Mouse (Mus musculus): ENCODE data around the gene Dnajb2. TPM values are rescaled to one million over a fixed set of nuclear protein-coding genes. Genes with fewer than 3 reads are reported as not detected.

Gene Dnajb2
- polyA plus RNA-seq, 1 experiment from 2014 or later = 54.9 TPM

GRCm38 (mm10) chr1:75291321-75291720, 55.1 kb downstream of the Dnajb2 start:
- Histone ChIP-seq H3K4me3 (no peak overlapping the region), H3K9me3 (no peaks in the 10 kb centered on the region), H3K4me1 (peaks cover 20% of the 10 kb centered on the region), H3K36me3 (no peaks in the 10 kb centered on the region), H3K9ac (no peak overlapping the region), H3K27me3 (replicated peaks) (no peaks in the 10 kb centered on the region), H3K4me2 (replicated peaks) (no peak overlapping the region), H3K27ac (no peak overlapping the region)
- WGBS = 89% methylated on average over 8 of the region's 8 CpGs
- ATAC-seq (ENCODE audit: low FRiP score, low read depth) = no peak

- Histone ChIP-seq H3K4me2 (replicated peaks) (no peak overlapping the region), H3K4me3 (no peak overlapping the region), H3K27ac (no peak overlapping the region), H3K9ac (no peak overlapping the region), H3K4me1 (peaks cover 20% of the 10 kb centered on the region), H3K36me3 (no peaks in the 10 kb centered on the region), H3K27me3 (replicated peaks) (no peaks in the 10 kb centered on the region), H3K9me3 (no peaks in the 10 kb centered on the region)
- no peak for ATAC-seq (ENCODE audit: low FRiP score, low read depth)
- WGBS = 60% methylated on average over 12 of the region's 12 CpGs
Measured at GRCm38 (mm10) chr1:75292476-75293330, 56.5 kb downstream of the Dnajb2 start.

- no peak overlapping the region for H3K27ac ChIP-seq
- peaks cover 17% of the 10 kb centered on the region for H3K4me1 ChIP-seq
- no peaks in the 10 kb centered on the region for H3K36me3 ChIP-seq
- no peaks in the 10 kb centered on the region for H3K9me3 ChIP-seq
- H3K4me2 ChIP-seq (replicated peaks) = no peak overlapping the region
- no peak overlapping the region for H3K9ac ChIP-seq
- H3K27me3 ChIP-seq (replicated peaks) = no peaks in the 10 kb centered on the region
- 90% methylated on average over 5 of the region's 5 CpGs for WGBS
- ATAC-seq (ENCODE audit: low FRiP score, low read depth) = no peak
- no peak overlapping the region for H3K4me3 ChIP-seq
Measured at GRCm38 (mm10) chr1:75293331-75293701, 57.1 kb downstream of the Dnajb2 start.

- no peak overlapping the region for H3K27ac ChIP-seq
- no peaks in the 10 kb centered on the region for H3K9me3 ChIP-seq
- no peaks in the 10 kb centered on the region for H3K27me3 ChIP-seq (replicated peaks)
- H3K4me2 ChIP-seq (replicated peaks) = no peak overlapping the region
- 81% methylated on average over 5 of the region's 5 CpGs for WGBS
- no peak overlapping the region for H3K9ac ChIP-seq
- no peak overlapping the region for H3K4me3 ChIP-seq
- H3K36me3 ChIP-seq = no peaks in the 10 kb centered on the region
- no peak for ATAC-seq (ENCODE audit: low FRiP score, low read depth)
- H3K4me1 ChIP-seq = peaks cover 7% of the 10 kb centered on the region
Measured at GRCm38 (mm10) chr1:75294294-75294693, 58.1 kb downstream of the Dnajb2 start.

Small RNA genes within 50 kb of the gene (microRNA-seq; reads per million reads assigned to microRNA genes)
- not detected for gene Gm27943

Other genes starting within 250 kb of the Dnajb2 start
- gene Nhej1, start 111.2 kb upstream of the Dnajb2 start, polyA plus RNA-seq (2016; fragmentation: Nextera tagmentation; extraction: Ambion mirVana) = 10.7 and 11.5 TPM in 2 replicates
- not detected in 2 replicates for gene Slc23a3, start 102.5 kb upstream of the Dnajb2 start, polyA plus RNA-seq (2016; fragmentation: Nextera tagmentation; extraction: Ambion mirVana)
- gene Cnppd1, start 93.7 kb upstream of the Dnajb2 start, polyA plus RNA-seq (2016; fragmentation: Nextera tagmentation; extraction: Ambion mirVana) = 70.0 and 72.3 TPM in 2 replicates
- 94.5 and 96.0 TPM in 2 replicates for gene Retreg2, start 93.6 kb upstream of the Dnajb2 start, polyA plus RNA-seq (2016; fragmentation: Nextera tagmentation; extraction: Ambion mirVana)
- 37.8 and 38.5 TPM in 2 replicates for gene Zfand2b, start 67.8 kb upstream of the Dnajb2 start, polyA plus RNA-seq (2016; fragmentation: Nextera tagmentation; extraction: Ambion mirVana)
- 37.8 and 39.1 TPM in 2 replicates for gene Abcb6, start 56.0 kb upstream of the Dnajb2 start, polyA plus RNA-seq (2016; fragmentation: Nextera tagmentation; extraction: Ambion mirVana)
- gene Ankzf1, start 44.3 kb upstream of the Dnajb2 start, polyA plus RNA-seq (2016; fragmentation: Nextera tagmentation; extraction: Ambion mirVana) = 22.2 and 25.2 TPM in 2 replicates
- gene Atg9a, start 44.2 kb upstream of the Dnajb2 start, polyA plus RNA-seq (2016; fragmentation: Nextera tagmentation; extraction: Ambion mirVana) = 41.0 and 41.5 TPM in 2 replicates
- 17.0 and 18.2 TPM in 2 replicates for gene Glb1l, start 25.6 kb upstream of the Dnajb2 start, polyA plus RNA-seq (2016; fragmentation: Nextera tagmentation; extraction: Ambion mirVana)
- gene Stk16, start 25.6 kb upstream of the Dnajb2 start, polyA plus RNA-seq (2016; fragmentation: Nextera tagmentation; extraction: Ambion mirVana) = 136 and 143 TPM in 2 replicates
- gene Tuba4a, start 16.5 kb upstream of the Dnajb2 start, polyA plus RNA-seq (2016; fragmentation: Nextera tagmentation; extraction: Ambion mirVana) = 9.4 and 11.9 TPM in 2 replicates
- gene A630095N17Rik, start 4.3 kb upstream of the Dnajb2 start, polyA plus RNA-seq (2016; fragmentation: Nextera tagmentation; extraction: Ambion mirVana) = not detected in 2 replicates
- gene Ptprn, start 28.1 kb downstream of the Dnajb2 start, polyA plus RNA-seq (2016; fragmentation: Nextera tagmentation; extraction: Ambion mirVana) = 13.8 and 15.0 TPM in 2 replicates
- gene Resp18, start 42.0 kb downstream of the Dnajb2 start, polyA plus RNA-seq (2016; fragmentation: Nextera tagmentation; extraction: Ambion mirVana) = 61.9 and 69.5 TPM in 2 replicates
- 193 and 201 TPM in 2 replicates for gene Dnpep, start 81.6 kb downstream of the Dnajb2 start, polyA plus RNA-seq (2016; fragmentation: Nextera tagmentation; extraction: Ambion mirVana)
- 9.3 and 12.7 TPM in 2 replicates for gene Des, start 123.9 kb downstream of the Dnajb2 start, polyA plus RNA-seq (2016; fragmentation: Nextera tagmentation; extraction: Ambion mirVana)
- gene Speg, start 138.9 kb downstream of the Dnajb2 start, polyA plus RNA-seq (2016; fragmentation: Nextera tagmentation; extraction: Ambion mirVana) = 15.8 and 17.1 TPM in 2 replicates
- gene Gmppa, start 199.5 kb downstream of the Dnajb2 start, polyA plus RNA-seq (2016; fragmentation: Nextera tagmentation; extraction: Ambion mirVana) = 69.9 and 83.5 TPM in 2 replicates
- 22.1 and 24.3 TPM in 2 replicates for gene Asic4, start 214.0 kb downstream of the Dnajb2 start, polyA plus RNA-seq (2016; fragmentation: Nextera tagmentation; extraction: Ambion mirVana)
- 43.6 and 43.7 TPM in 2 replicates for gene Chpf, start 242.9 kb downstream of the Dnajb2 start, polyA plus RNA-seq (2016; fragmentation: Nextera tagmentation; extraction: Ambion mirVana)
- gene Tmem198, start 243.1 kb downstream of the Dnajb2 start, polyA plus RNA-seq (2016; fragmentation: Nextera tagmentation; extraction: Ambion mirVana) = 28.9 and 30.4 TPM in 2 replicates

Data from neural tube, embryonic 12.5 days (tissue).